Mouse (Mus musculus): ENCODE measurements around the gene Nubp1. TPM values are rescaled to one million over a fixed set of nuclear protein-coding genes. Genes with fewer than 3 reads are reported as not detected.
A peak's percentile ranks its signal among the peaks of the same experiment; 100 is the strongest.

Gene Nubp1
- total and polyA plus RNA-seq, 3 experiments, result 152 to 169 (median 162) TPM

- TF ChIP-seq RAD21 (IDR thresholded peaks at IDR 0.05; ENCODE audit: low read depth, low read length) (no peak), MEF2A (IDR thresholded peaks at IDR 0.05; ENCODE audit: borderline replicate concordance, low read depth, low read length) (no peak), MAX (IDR thresholded peaks at IDR 0.05; ENCODE audit: low read length) (no peak)
- H3K9me3 ChIP-seq (replicated peaks; ENCODE audit: low read length), result peaks cover 2% of the 10 kb centered on the region
- H3K4me2 ChIP-seq (ENCODE audit: insufficient read depth, low read depth, poor library complexity, severe bottlenecking), result no peak overlapping the region
- no peak overlapping the region for H3K4me3 ChIP-seq (replicated peaks in 1 of 3; ENCODE audit: low read depth in 2 of 3, low read length in 2 of 3, poor library complexity in 1 of 3)
- peaks cover 0 to 16% of the 10 kb centered on the region in 2 experiments; a peak in 3 of 4 replicates for H3K4me1 ChIP-seq (ENCODE audit: control insufficient read depth in 1 of 2, insufficient read depth in 2 of 2)
- H3K27ac ChIP-seq (ENCODE audit: insufficient read depth, low read depth), result no peak overlapping the region
- no peak for DNase-seq (ENCODE audit: extremely low read depth)
- no peak overlapping the region for H3K9ac ChIP-seq (ENCODE audit: insufficient read depth, low read depth)
- dilution Hi-C loops (cut with MboI; ENCODE audit: extremely low pct_ligation_motif_present, extremely low pct_unique_long_range_greater_than_20kb, low sequenced_read_pairs) (no loop called here), in situ Hi-C loops (cut with MboI; ENCODE audit: low pct_ligation_motif_present, low pct_unique_long_range_greater_than_20kb, low sequenced_read_pairs) (loop anchor here (25.0 kb wide), 1 partner anchor 305 kb away; no protein-coding TSS in a partner anchor)
- no peaks in the 10 kb centered on the region for H3K79me2 ChIP-seq (replicated peaks; ENCODE audit: control insufficient read depth, extremely low read depth, insufficient read depth, poor library complexity, severe bottlenecking)
- no peaks in the 10 kb centered on the region for H3K36me3 ChIP-seq (replicated peaks in 1 of 2; ENCODE audit: control insufficient read depth in 1 of 2, insufficient read depth in 1 of 2, low read length in 1 of 2)
- H3K27me3 ChIP-seq (replicated peaks), result no peaks in the 10 kb centered on the region
Measured at GRCm38 (mm10) chr16:10392587-10392986, 19.2 kb upstream of the Nubp1 start.

GRCm38 (mm10) chr16:10394699-10395540 lies 16.8 kb upstream of the Nubp1 start, which contains the start of gene Tekt5:
Gene Tekt5, minus strand, starts transcription at chr16:10395490.
- in situ Hi-C loops (cut with MboI; ENCODE audit: low pct_ligation_motif_present, low pct_unique_long_range_greater_than_20kb, low sequenced_read_pairs), result loop anchor here (5.0 to 25.0 kb wide), 2 partner anchors 118 to 308 kb away; no protein-coding TSS in a partner anchor
- Histone ChIP-seq H3K27ac (ENCODE audit: insufficient read depth, low read depth) (no peak within 1 kb of the TSS), H3K9ac (ENCODE audit: insufficient read depth, low read depth) (no peak within 1 kb of the TSS), H3K27me3 (replicated peaks) (no peaks in the 10 kb centered on the region), H3K79me2 (replicated peaks; ENCODE audit: control insufficient read depth, extremely low read depth, insufficient read depth, poor library complexity, severe bottlenecking) (no peaks in the 10 kb centered on the region), H3K4me1 (ENCODE audit: control insufficient read depth in 1 of 2, insufficient read depth in 2 of 2) (peaks cover 0 to 19% of the 10 kb centered on the region in 2 experiments; a peak in 3 of 4 replicates), H3K36me3 (replicated peaks in 1 of 2; ENCODE audit: control insufficient read depth in 1 of 2, insufficient read depth in 1 of 2, low read length in 1 of 2) (no peaks in the 10 kb centered on the region), H3K9me3 (replicated peaks; ENCODE audit: low read length) (peaks cover 2% of the 10 kb centered on the region), H3K4me3 (replicated peaks in 1 of 3; ENCODE audit: low read depth in 2 of 3, low read length in 2 of 3, poor library complexity in 1 of 3) (no peak within 1 kb of the TSS), H3K4me2 (ENCODE audit: insufficient read depth, low read depth, poor library complexity, severe bottlenecking) (no peak within 1 kb of the TSS)
- peak; percentile 74 for TF ChIP-seq RAD21 (IDR thresholded peaks at IDR 0.05; ENCODE audit: low read depth, low read length)
- no peak for TF ChIP-seq POLR2A (IDR thresholded peaks at IDR 0.05; ENCODE audit: low read depth, low read length)
- no peak for TF ChIP-seq RCOR1 (conservative IDR thresholded peaks at IDR 0.05; ENCODE audit: low read depth, low read length)
- no peak for TF ChIP-seq E2F4 (IDR thresholded peaks at IDR 0.05; ENCODE audit: insufficient replicate concordance, low read depth, low read length)
- no peak for TF ChIP-seq NELFE (IDR thresholded peaks at IDR 0.05; ENCODE audit: low read depth, low read length)
- peak; percentile 25; the same call in 1 of the 2 replicates for TF ChIP-seq ZC3H11A (IDR thresholded peaks at IDR 0.05; ENCODE audit: low read depth, low read length)
- TF ChIP-seq CHD1 (IDR thresholded peaks at IDR 0.05; ENCODE audit: low read depth, low read length), result no peak
- peak; percentile 35 to 80; a peak in 3 of 4 replicates for TF ChIP-seq CTCF (conservative IDR thresholded peaks at IDR 0.05 in 1 of 2, IDR thresholded peaks at IDR 0.05 in 1 of 2; ENCODE audit: low read depth in 2 of 2, low read length in 2 of 2)
- no peak for TF ChIP-seq ELF1 (IDR thresholded peaks at IDR 0.05; ENCODE audit: low read depth, low read length)
- TF ChIP-seq ETS1 (conservative IDR thresholded peaks at IDR 0.05; ENCODE audit: low read depth, low read length), result no peak
- TF ChIP-seq MAX (IDR thresholded peaks at IDR 0.05; ENCODE audit: low read length), result no peak
- 0 out of 2 replicates have a peak, but pooled peaks have one; percentile 32 for TF ChIP-seq IRF4 (IDR thresholded peaks at IDR 0.05; ENCODE audit: low read depth, low read length)
- no peak for TF ChIP-seq UBTF (IDR thresholded peaks at IDR 0.05; ENCODE audit: low read depth, low read length)
- TF ChIP-seq NRF1 (IDR thresholded peaks at IDR 0.05; ENCODE audit: low read depth, low read length), result no peak
- peak; percentile 75 for TF ChIP-seq SMC3 (IDR thresholded peaks at IDR 0.05; ENCODE audit: low read depth, low read length)
- no peak for TF ChIP-seq ZMIZ1 (IDR thresholded peaks at IDR 0.05; ENCODE audit: low read depth, low read length)
- TF ChIP-seq GABPA (IDR thresholded peaks at IDR 0.05; ENCODE audit: insufficient replicate concordance, low read depth, low read length), result no peak
- dilution Hi-C loops (cut with MboI; ENCODE audit: extremely low pct_ligation_motif_present, extremely low pct_unique_long_range_greater_than_20kb, low sequenced_read_pairs), result no loop called here
- DNase-seq (ENCODE audit: extremely low read depth), result no peak
